Mouse (Mus musculus): ENCODE measurements around the gene Ntn4. TPM values are rescaled to one million over a fixed set of nuclear protein-coding genes. Genes with fewer than 3 reads are reported as not detected.

Ntn4 gene
- total RNA-seq, 2 experiments from 2014 or later = 6.1 to 6.2 TPM

GRCm38 (mm10) chr10:93640953-93641820, 706 bp downstream of the Ntn4 start:
- peak in 1 of 2 experiments; percentile 9 for DNase-seq (ENCODE audit: extremely low spot score in 1 of 2, low spot score in 1 of 2)

- DNase-seq (ENCODE audit: extremely low spot score in 1 of 2, low spot score in 1 of 2) = no peak
Observed at GRCm38 (mm10) chr10:93641821-93642746, 1.6 kb downstream of the Ntn4 start.

- DNase-seq (ENCODE audit: extremely low spot score in 1 of 2, low spot score in 1 of 2) = no peak
Observed at GRCm38 (mm10) chr10:93642897-93643296, 2.4 kb downstream of the Ntn4 start.

GRCm38 (mm10) chr10:93644451-93644941, 4.0 kb downstream of the Ntn4 start:
- no peak for DNase-seq (ENCODE audit: extremely low spot score in 1 of 2, low spot score in 1 of 2)

GRCm38 (mm10) chr10:93647655-93648561, 7.4 kb downstream of the Ntn4 start:
- no peak for DNase-seq (ENCODE audit: extremely low spot score in 1 of 2, low spot score in 1 of 2)

GRCm38 (mm10) chr10:93648598-93649102, 8.2 kb downstream of the Ntn4 start:
- no peak for DNase-seq (ENCODE audit: extremely low spot score in 1 of 2, low spot score in 1 of 2)

GRCm38 (mm10) chr10:93649127-93649526, 8.6 kb downstream of the Ntn4 start:
- DNase-seq (ENCODE audit: extremely low spot score in 1 of 2, low spot score in 1 of 2) = no peak

GRCm38 (mm10) chr10:93649600-93649999, 9.1 kb downstream of the Ntn4 start:
- DNase-seq (ENCODE audit: extremely low spot score in 1 of 2, low spot score in 1 of 2) = no peak

GRCm38 (mm10) chr10:93653322-93653721, 12.8 kb downstream of the Ntn4 start:
- DNase-seq (ENCODE audit: extremely low spot score in 1 of 2, low spot score in 1 of 2) = no peak

- no peak for DNase-seq (ENCODE audit: extremely low spot score in 1 of 2, low spot score in 1 of 2)
Observed at GRCm38 (mm10) chr10:93655428-93655827, 14.9 kb downstream of the Ntn4 start.

GRCm38 (mm10) chr10:93659792-93660191, 19.3 kb downstream of the Ntn4 start:
- DNase-seq (ENCODE audit: extremely low spot score in 1 of 2, low spot score in 1 of 2) = no peak

GRCm38 (mm10) chr10:93661348-93661991, 21.0 kb downstream of the Ntn4 start:
- no peak for DNase-seq (ENCODE audit: extremely low spot score in 1 of 2, low spot score in 1 of 2)

GRCm38 (mm10) chr10:93662018-93662417, 21.5 kb downstream of the Ntn4 start:
- DNase-seq (ENCODE audit: extremely low spot score in 1 of 2, low spot score in 1 of 2) = no peak

GRCm38 (mm10) chr10:93666222-93666621, 25.7 kb downstream of the Ntn4 start:
- no peak for DNase-seq (ENCODE audit: extremely low spot score in 1 of 2, low spot score in 1 of 2)

- no peak for DNase-seq (ENCODE audit: extremely low spot score in 1 of 2, low spot score in 1 of 2)
Observed at GRCm38 (mm10) chr10:93666996-93667395, 26.5 kb downstream of the Ntn4 start.

- DNase-seq (ENCODE audit: extremely low spot score in 1 of 2, low spot score in 1 of 2) = no peak
Observed at GRCm38 (mm10) chr10:93672646-93673479, 32.4 kb downstream of the Ntn4 start.

- DNase-seq (ENCODE audit: extremely low spot score in 1 of 2, low spot score in 1 of 2) = no peak
Observed at GRCm38 (mm10) chr10:93679191-93680007, 38.9 kb downstream of the Ntn4 start.
